8 mouse cellular contexts compared by ENCODE assay signal in the genomic region with DNA sequence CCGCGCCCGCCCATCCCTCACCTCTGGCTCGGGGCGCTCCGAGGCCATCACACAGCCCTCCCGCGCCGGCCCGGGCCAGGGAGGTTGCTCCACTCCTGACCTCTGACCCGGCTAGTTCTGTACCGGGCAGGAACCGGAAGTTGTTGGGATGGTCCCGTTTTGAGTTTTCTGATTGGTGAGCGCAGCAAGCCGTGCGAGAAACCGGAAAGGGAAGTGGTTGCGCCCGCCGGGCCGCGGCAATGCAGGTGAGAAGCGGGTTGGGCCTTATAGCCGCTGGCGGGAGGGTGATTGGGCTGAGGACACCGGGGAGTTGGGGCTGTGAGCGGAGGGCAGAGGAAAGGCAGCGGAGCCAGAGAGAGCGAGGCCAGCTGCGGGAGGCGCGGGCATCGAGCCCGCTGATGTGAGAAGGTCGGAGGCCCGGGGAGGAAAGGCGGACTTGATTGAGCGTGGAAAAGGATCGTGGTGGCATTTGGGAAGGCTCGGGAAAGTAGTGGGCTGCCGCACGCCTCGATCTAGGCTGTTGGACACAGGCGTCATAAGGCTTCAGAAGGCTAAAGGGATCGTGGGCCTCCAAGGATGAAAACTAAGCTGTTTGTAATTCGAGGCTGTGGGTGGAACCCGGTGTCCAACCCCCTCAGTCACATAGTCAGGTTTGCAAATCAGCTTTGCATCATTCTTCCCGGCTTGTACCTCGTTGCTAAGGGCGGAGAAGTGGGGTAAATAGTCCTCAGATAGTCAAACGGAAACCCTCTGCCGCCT. TPM values are rescaled to one million over a fixed set of nuclear protein-coding genes. Genes with fewer than 3 reads are reported as not detected.
DNase-seq lines count a peak whose midpoint lies in the region; ATAC-seq and TF ChIP-seq lines count a peak whose summit lies in the region.

A gene (minus strand): TSS at position 132 of the 759 bp plus-strand sequence.
A gene (plus strand): TSS at position 196 of the 759 bp plus-strand sequence.

- ATAC-seq in CD4-positive, CD25-positive, alpha-beta regulatory T cell, adult 4 months: peak; percentile 100
- peak; percentile 93 for ATAC-seq in heart, embryonic 15.5 days (replicated peaks; ENCODE audit: insufficient number of reproducible peaks, insufficient read depth, low FRiP score, low read depth)
- ATAC-seq in liver, embryonic 14.5 days (ENCODE audit: insufficient read depth): peak; percentile 97
- ATAC-seq in neural tube, embryonic 11.5 days (ENCODE audit: insufficient read depth, low FRiP score, low TSS enrichment): peak; percentile 96
- peak; percentile 97 for ATAC-seq in stomach, postnatal 0 days (ENCODE audit: low FRiP score, low TSS enrichment)

- no peaks in the 10 kb centered on the region for H3K27me3 ChIP-seq in forebrain, embryonic 10.5 days (ENCODE audit: poor library complexity, severe bottlenecking)
- H3K27me3 ChIP-seq in heart, embryonic 15.5 days: no peaks in the 10 kb centered on the region
- no peaks in the 10 kb centered on the region for H3K27me3 ChIP-seq in liver, embryonic 14.5 days (ENCODE audit: control insufficient read depth, insufficient read depth, low read length)
- no peaks in the 10 kb centered on the region for H3K27me3 ChIP-seq in neural tube, embryonic 11.5 days (ENCODE audit: control insufficient read depth, insufficient read depth, low read length)
- no peaks in the 10 kb centered on the region for H3K27me3 ChIP-seq in stomach, postnatal 0 days (ENCODE audit: control insufficient read depth, insufficient read depth, low read length)

- H3K36me3 ChIP-seq in forebrain, embryonic 10.5 days (replicated peaks): peaks cover 52% of the 10 kb centered on the region
- H3K36me3 ChIP-seq in heart, embryonic 15.5 days: peaks cover 45% of the 10 kb centered on the region
- peaks cover 27% of the 10 kb centered on the region for H3K36me3 ChIP-seq in liver, embryonic 14.5 days (replicated peaks; ENCODE audit: control insufficient read depth, insufficient read depth, low read depth)
- H3K36me3 ChIP-seq in neural tube, embryonic 11.5 days (ENCODE audit: control insufficient read depth, insufficient read depth, low read length): peaks cover 12% of the 10 kb centered on the region
- H3K36me3 ChIP-seq in stomach, postnatal 0 days (ENCODE audit: control insufficient read depth, insufficient read depth, low read length): peaks cover 14% of the 10 kb centered on the region; the same call in 1 of the 2 replicates

- WGBS in forebrain, embryonic 10.5 days: under 1% methylated on average over 53 of the region's 53 CpGs
- under 1% methylated on average over 53 of the region's 53 CpGs for WGBS in heart, embryonic 15.5 days
- WGBS in liver, embryonic 14.5 days (ENCODE audit: insufficient replicate concordance): under 1% methylated on average over 53 of the region's 53 CpGs
- under 1% methylated on average over 52 of the region's 53 CpGs for WGBS in neural tube, embryonic 11.5 days
- under 1% methylated on average over 53 of the region's 53 CpGs for WGBS in stomach, postnatal 0 days

- peak within 1 kb of the TSS; percentile 81 for H3K4me2 ChIP-seq in heart, embryonic 15.5 days
- peak within 1 kb of the TSS; percentile 93 for H3K4me2 ChIP-seq in liver, embryonic 14.5 days (ENCODE audit: low read depth)
- peak within 1 kb of the TSS; percentile 89 for H3K4me2 ChIP-seq in neural tube, embryonic 11.5 days (ENCODE audit: low read depth)
- peak within 1 kb of the TSS; percentile 60 for H3K4me2 ChIP-seq in stomach, postnatal 0 days (replicated peaks; ENCODE audit: low read depth)

- peak; percentile 89 for DNase-seq in c-Kit-negative CD71-positive TER-119-positive erythroid progenitor cells, embryonic 14.5 days (ENCODE audit: low read depth, low spot score)
- DNase-seq in forebrain, embryonic 10.5 days (ENCODE audit: extremely low spot score, low spot score): peak; percentile 95
- DNase-seq in kidney, postnatal 25 days: peak; percentile 95 to 96
- DNase-seq in liver, embryonic 14.5 days (ENCODE audit: low read depth in 3 of 3, low spot score in 3 of 3): peak; percentile 92 to 93 (median 92)
- peak; percentile 89 for DNase-seq in neural tube, embryonic 11.5 days (ENCODE audit: low spot score)
- peak; percentile 93 for DNase-seq in stomach, postnatal 0 days (ENCODE audit: low spot score)

- peak within 1 kb of the TSS; percentile 92 for H3K27ac ChIP-seq in forebrain, embryonic 10.5 days
- H3K27ac ChIP-seq in heart, embryonic 15.5 days: peak within 1 kb of the TSS; percentile 65
- H3K27ac ChIP-seq in liver, embryonic 14.5 days: peak within 1 kb of the TSS; percentile 53
- H3K27ac ChIP-seq in neural tube, embryonic 11.5 days (ENCODE audit: low read depth, low read length): no peak within 1 kb of the TSS; the same call in 1 of the 2 replicates
- peak within 1 kb of the TSS; percentile 81 for H3K27ac ChIP-seq in stomach, postnatal 0 days (replicated peaks)

- no peak for TF ChIP-seq EP300 in liver, embryonic 14.5 days (IDR thresholded peaks at IDR 0.05; ENCODE audit: low read depth)
- no peak for TF ChIP-seq EP300 in stomach, postnatal 0 days (optimal IDR thresholded peaks at IDR 0.05)

- no peak for TF ChIP-seq CTCF in liver, embryonic 14.5 days (IDR thresholded peaks at IDR 0.05; ENCODE audit: low read depth)
- TF ChIP-seq CTCF in stomach, postnatal 0 days (IDR thresholded peaks at IDR 0.05; ENCODE audit: low read depth): 0 out of 2 replicates have a peak, but pooled peaks have one; percentile 8

- H3K9me3 ChIP-seq in forebrain, embryonic 10.5 days: no peaks in the 10 kb centered on the region
- no peaks in the 10 kb centered on the region for H3K9me3 ChIP-seq in heart, embryonic 15.5 days (replicated peaks)
- no peaks in the 10 kb centered on the region for H3K9me3 ChIP-seq in liver, embryonic 14.5 days (ENCODE audit: control insufficient read depth, low read length)
- H3K9me3 ChIP-seq in neural tube, embryonic 11.5 days (ENCODE audit: control insufficient read depth, low read length): no peaks in the 10 kb centered on the region
- no peaks in the 10 kb centered on the region for H3K9me3 ChIP-seq in stomach, postnatal 0 days (ENCODE audit: control insufficient read depth, low read length)

- peak within 1 kb of the TSS; percentile 85 for H3K9ac ChIP-seq in heart, embryonic 15.5 days
- peak within 1 kb of the TSS; percentile 92 for H3K9ac ChIP-seq in liver, embryonic 14.5 days (replicated peaks)
- peak within 1 kb of the TSS; percentile 77 for H3K9ac ChIP-seq in neural tube, embryonic 11.5 days (ENCODE audit: low read length)
- peak within 1 kb of the TSS; percentile 89 for H3K9ac ChIP-seq in stomach, postnatal 0 days (ENCODE audit: low read length)

- peak within 1 kb of the TSS; percentile 96 for H3K4me3 ChIP-seq in forebrain, embryonic 10.5 days
- peak within 1 kb of the TSS; percentile 71 for H3K4me3 ChIP-seq in heart, embryonic 15.5 days
- H3K4me3 ChIP-seq in liver, embryonic 14.5 days (ENCODE audit: insufficient read depth in 1 of 2, low read depth in 2 of 2, low read length in 2 of 2): peak within 1 kb of the TSS; percentile 69 to 81
- H3K4me3 ChIP-seq in neural tube, embryonic 11.5 days (ENCODE audit: low read depth, low read length): peak within 1 kb of the TSS; percentile 81
- H3K4me3 ChIP-seq in stomach, postnatal 0 days (ENCODE audit: low read depth, low read length): peak within 1 kb of the TSS; percentile 86

- peaks cover 25% of the 10 kb centered on the region for H3K4me1 ChIP-seq in forebrain, embryonic 10.5 days
- H3K4me1 ChIP-seq in heart, embryonic 15.5 days (replicated peaks): peaks cover 17% of the 10 kb centered on the region
- H3K4me1 ChIP-seq in liver, embryonic 14.5 days (replicated peaks; ENCODE audit: control insufficient read depth in 2 of 2, insufficient read depth in 2 of 2, low read length in 1 of 2): peaks cover 14 to 16% of the 10 kb centered on the region in 2 experiments
- peaks cover 9% of the 10 kb centered on the region for H3K4me1 ChIP-seq in neural tube, embryonic 11.5 days (ENCODE audit: control insufficient read depth, insufficient read depth, low read length)
- no peaks in the 10 kb centered on the region for H3K4me1 ChIP-seq in stomach, postnatal 0 days (replicated peaks; ENCODE audit: control insufficient read depth, insufficient read depth)

RNA-seq across cellular contexts. Expression of the first gene that starts in this region (rescaled TPM):
- polyA plus RNA-seq in CD4-positive, CD25-positive, alpha-beta regulatory T cell, adult 4 months (2017; shearing (Covaris generic)): 10 to 100 TPM in 1 of 2 experiments, 1 to 10 TPM in 1; 9.7 to 13.5 TPM
- polyA plus RNA-seq in forebrain, embryonic 10.5 days (2016; fragmentation: Nextera tagmentation; extraction: Ambion mirVana): 8.7 and 9.7 TPM in 2 replicates
- 4.6 and 5.5 TPM in 2 replicates for polyA plus RNA-seq in heart, embryonic 15.5 days (2015; fragmentation: Nextera tagmentation; extraction: Ambion mirVana)
- 5.8 and 5.9 TPM in 2 replicates for polyA plus RNA-seq in liver, embryonic 14.5 days (2012; rRNA removed)
- polyA plus RNA-seq in liver, embryonic 14.5 days (2014; fragmentation: Nextera tagmentation; extraction: Ambion mirVana): 2.2 and 2.6 TPM in 2 replicates
- polyA plus RNA-seq in neural tube, embryonic 11.5 days (2014; fragmentation: Nextera tagmentation; extraction: Ambion mirVana): 11.3 and 11.6 TPM in 2 replicates
- polyA plus RNA-seq in stomach, postnatal 0 days (2015; fragmentation: Nextera tagmentation; extraction: Ambion mirVana): 2.1 and 2.4 TPM in 2 replicates

RNA-seq across cellular contexts. Expression of the second gene that starts in this region (rescaled TPM):
- polyA plus RNA-seq in CD4-positive, CD25-positive, alpha-beta regulatory T cell, adult 4 months (2017; shearing (Covaris generic)): 100 to 1,000 TPM; 110 to 111 TPM
- polyA plus RNA-seq in forebrain, embryonic 10.5 days (2016; fragmentation: Nextera tagmentation; extraction: Ambion mirVana): 171 and 178 TPM in 2 replicates
- 60.6 and 68.7 TPM in 2 replicates for polyA plus RNA-seq in heart, embryonic 15.5 days (2015; fragmentation: Nextera tagmentation; extraction: Ambion mirVana)
- polyA plus RNA-seq in liver, embryonic 14.5 days (2012; rRNA removed): 33.5 and 50.2 TPM in 2 replicates
- polyA plus RNA-seq in liver, embryonic 14.5 days (2014; fragmentation: Nextera tagmentation; extraction: Ambion mirVana): 69.1 and 73.8 TPM in 2 replicates
- polyA plus RNA-seq in neural tube, embryonic 11.5 days (2014; fragmentation: Nextera tagmentation; extraction: Ambion mirVana): 139 and 152 TPM in 2 replicates
- polyA plus RNA-seq in stomach, postnatal 0 days (2015; fragmentation: Nextera tagmentation; extraction: Ambion mirVana): 86.7 and 87.3 TPM in 2 replicates
